Mouse (Mus musculus) heart, embryonic 16.5 days (tissue): ENCODE data around the gene Rpp38. TPM values are rescaled to one million over a fixed set of nuclear protein-coding genes. Genes with fewer than 3 reads are reported as not detected.

ENCODE experiments used
- ATAC-seq: fragments of 200-750 bp; cut with Nextera tagmentation; replicated peaks from 2 replicates; pipeline ENCODE4 v1.8.0; 2017; ENCODE audit warnings: moderate number of reproducible peaks; ENCODE audit not compliant: insufficient read depth, low FRiP score; ENCODE audit errors: extremely low read depth
- H3K27ac ChIP-seq: fragments of 300-500 bp; sonication (generic); 2 replicates; pipeline ENCODE4 v1.5.1; 2014; ENCODE audit warnings: mild to moderate bottlenecking, low read length, control low read depth, moderate library complexity
- H3K27me3 ChIP-seq: fragments of 300-500 bp; sonication (generic); 2 replicates; pipeline ENCODE4 v1.6.1; 2014; ENCODE audit warnings: low read length, mixed read lengths; ENCODE audit not compliant: control insufficient read depth, insufficient read depth
- H3K36me3 ChIP-seq: fragments of 300-500 bp; sonication (generic); 2 replicates; pipeline ENCODE4 v1.6.1; 2014; ENCODE audit not compliant: control insufficient read depth, insufficient read depth
- H3K4me1 ChIP-seq: fragments of 300-500 bp; sonication (generic); 2 replicates; pipeline ENCODE4 v1.6.1; 2014; ENCODE audit warnings: low read length, mixed read lengths; ENCODE audit not compliant: control insufficient read depth, insufficient read depth
- H3K4me2 ChIP-seq: fragments of 300-500 bp; sonication (generic); 2 replicates; pipeline ENCODE4 v1.6.1; 2014; ENCODE audit warnings: low read depth, mild to moderate bottlenecking, control low read depth, low read length
- H3K4me3 ChIP-seq: fragments of 300-500 bp; sonication (generic); 2 replicates; pipeline ENCODE4 v1.5.1; 2014; ENCODE audit warnings: mild to moderate bottlenecking, control low read depth, low read length
- H3K9ac ChIP-seq: fragments of 300-500 bp; sonication (generic); 2 replicates; pipeline ENCODE4 v1.6.1; 2014; ENCODE audit warnings: low read length, control low read depth
- H3K9me3 ChIP-seq: fragments of 300-500 bp; sonication (generic); replicated peaks from 2 replicates; pipeline ENCODE4 v1.6.1; 2016; ENCODE audit warnings: low read length; ENCODE audit not compliant: control insufficient read depth
- WGBS: fragments of 180-500 bp; shearing (Covaris S2); extraction: QIAGEN DNeasy Blood & Tissue Kit; methylation state at CpG from one replicate; pipeline ENCODE4 v1.1.7; 2014; 5-methylcytosine and 5-hydroxymethylcytosine counted together
- polyA plus RNA-seq: library from polyadenylated mRNA; unstranded; fragments of >200 nt; fragmentation: Nextera tagmentation; extraction: Ambion mirVana; gene quantifications from 2 replicates; pipeline ENCODE4 v1.2.1, GENCODE M21; 2015

The Rpp38 gene
- polyA plus RNA-seq, 1 experiment from 2014 or later = 11.9 TPM

DNA sequence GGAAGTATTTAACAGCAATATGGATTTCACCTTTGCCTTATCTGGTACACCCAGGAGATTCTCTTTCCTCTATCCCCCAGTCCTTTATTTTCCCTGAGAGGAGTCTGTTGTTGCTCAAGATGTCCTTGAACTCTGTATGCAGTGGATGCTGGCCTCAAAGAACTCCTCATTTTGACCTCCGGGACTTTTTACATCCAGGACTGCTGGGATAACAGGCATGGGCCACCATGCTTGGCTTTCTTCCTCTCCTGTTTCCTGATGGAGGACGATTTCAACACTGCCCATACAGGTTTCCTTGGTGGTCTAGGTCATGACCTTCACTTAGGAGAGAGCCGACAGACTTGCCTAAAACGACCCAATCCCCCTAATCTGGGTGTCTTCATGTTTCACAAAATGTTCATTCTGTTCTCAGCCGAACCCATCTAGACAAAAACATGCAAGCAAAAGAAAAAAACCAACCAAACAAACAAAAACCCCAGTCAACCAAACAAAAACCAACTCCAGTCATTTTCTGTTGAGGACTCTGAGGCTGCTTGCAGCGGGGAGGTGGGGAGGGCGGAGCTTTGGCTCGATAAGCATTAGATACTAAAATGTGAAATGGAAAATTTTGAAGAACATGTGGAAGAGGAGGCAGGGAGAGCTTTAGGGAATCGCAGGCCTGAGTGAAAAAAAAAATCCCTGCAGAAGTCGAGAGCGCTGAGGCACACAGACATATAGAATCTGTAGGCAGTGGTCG is 49.4 kb downstream of the Rpp38 start:
- Histone ChIP-seq H3K9ac (peak overlapping the region; percentile 83), H3K4me2 (peak overlapping the region; percentile 89), H3K4me1 (peaks cover 15% of the 10 kb centered on the region), H3K4me3 (peak overlapping the region; percentile 67), H3K36me3 (no peaks in the 10 kb centered on the region), H3K27ac (peak overlapping the region; percentile 90), H3K9me3 (no peaks in the 10 kb centered on the region), H3K27me3 (no peaks in the 10 kb centered on the region)
- 12% methylated on average over 12 of the region's 12 CpGs for WGBS
- no peak for ATAC-seq

DNA sequence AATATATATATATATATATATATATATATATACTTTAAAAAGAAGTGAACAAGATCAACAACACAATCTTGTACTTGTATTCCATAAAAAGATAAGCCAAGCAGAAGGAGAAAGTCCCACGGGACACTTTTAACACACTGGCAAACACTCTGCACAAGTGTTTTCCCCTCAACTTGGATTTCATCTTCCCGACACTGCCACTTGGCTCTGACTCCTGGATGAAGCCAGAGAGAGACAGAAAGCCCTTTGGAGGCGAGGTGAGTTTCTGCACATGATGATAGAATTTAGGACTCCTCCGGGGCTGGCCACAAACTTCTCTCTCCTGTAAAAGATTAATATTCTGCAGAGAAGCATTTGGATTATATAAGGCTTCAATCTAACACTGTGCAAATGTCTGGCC is 51.1 kb downstream of the Rpp38 start:
- 74% methylated on average over 4 of the region's 4 CpGs for WGBS
- no peak overlapping the region for H3K27ac ChIP-seq

More for the DNA sequence above, 51.1 kb downstream of the Rpp38 start:
- Histone ChIP-seq H3K4me1 (peaks cover 15% of the 10 kb centered on the region), H3K9ac (no peak overlapping the region), H3K4me3 (no peak overlapping the region), H3K36me3 (no peaks in the 10 kb centered on the region), H3K9me3 (no peaks in the 10 kb centered on the region), H3K27me3 (no peaks in the 10 kb centered on the region), H3K4me2 (no peak overlapping the region)
- no peak for ATAC-seq

Other genes with a start within 250 kb of the Rpp38 start
- 21.6 and 26.5 TPM in 2 replicates for gene Fam171a1, start 218.4 kb downstream of the Rpp38 start, polyA plus RNA-seq
- 27.5 and 28.9 TPM in 2 replicates for gene Nmt2, start 48.4 kb downstream of the Rpp38 start, polyA plus RNA-seq
- 0.49 and 0.51 TPM in 2 replicates for gene Acbd7, start 3.5 kb upstream of the Rpp38 start, polyA plus RNA-seq
- not detected in 2 replicates for gene Olah, start 64.6 kb upstream of the Rpp38 start, polyA plus RNA-seq
- gene Meig1, start 90.0 kb upstream of the Rpp38 start, polyA plus RNA-seq = 2.7 and 3.9 TPM in 2 replicates
- gene Dclre1c, start 91.5 kb upstream of the Rpp38 start, polyA plus RNA-seq = 3.9 and 5.3 TPM in 2 replicates
- 5.5 and 5.8 TPM in 2 replicates for gene Suv39h2, start 142.4 kb upstream of the Rpp38 start, polyA plus RNA-seq
- gene Gm45902, start 180.1 kb upstream of the Rpp38 start, polyA plus RNA-seq = 3.2 and 3.9 TPM in 2 replicates
- gene Hspa14, start 180.2 kb upstream of the Rpp38 start, polyA plus RNA-seq = 75.8 and 86.8 TPM in 2 replicates
- 0.35 and 0.69 TPM in 2 replicates for gene Cdnf, start 180.4 kb upstream of the Rpp38 start, polyA plus RNA-seq
- gene Fam107b, start 237.8 kb upstream of the Rpp38 start, polyA plus RNA-seq = 22.0 and 34.4 TPM in 2 replicates